Mouse (Mus musculus) embryonic facial prominence, embryonic 14.5 days (tissue): Measurements from ENCODE around the gene 9130019O22Rik. TPM values are rescaled to one million over a fixed set of nuclear protein-coding genes. Genes with fewer than 3 reads are reported as not detected.
A peak's percentile ranks its signal among the peaks of the same experiment; 100 is the strongest.
"Not testable (repeated sequence)": the region's sequence is repeated elsewhere in the genome, so short reads cannot be mapped to it uniquely, and the experiment has no call there.

ENCODE experiments used
- ATAC-seq: fragments of 200-750 bp; cut with Nextera tagmentation; 2 replicates; pipeline ENCODE4 v1.8.0; 2017; ENCODE audit warnings: low read depth, moderate number of reproducible peaks, moderate TSS enrichment
- DNase-seq: peaks from one replicate; pipeline ENCODE4 v3.0.0-alpha.2; 2015; ENCODE audit warnings: low spot score
- H3K27ac ChIP-seq: fragments of 300-500 bp; sonication (generic); replicated peaks from 2 replicates; pipeline ENCODE4 v1.5.1; 2014; ENCODE audit warnings: low read depth, mild to moderate bottlenecking, low read length, moderate library complexity
- H3K27me3 ChIP-seq: fragments of 300-500 bp; sonication (generic); replicated peaks from 2 replicates; pipeline ENCODE4 v1.6.1; 2014; ENCODE audit warnings: low read length; ENCODE audit not compliant: control insufficient read depth, insufficient read depth
- H3K36me3 ChIP-seq: fragments of 300-500 bp; sonication (generic); 2 replicates; pipeline ENCODE4 v1.6.1; 2014; ENCODE audit warnings: low read length, mixed read lengths; ENCODE audit not compliant: control insufficient read depth, insufficient read depth
- H3K4me1 ChIP-seq: fragments of 300-500 bp; sonication (generic); 2 replicates; pipeline ENCODE4 v1.6.1; 2014; ENCODE audit warnings: antibody characterized with exemption, low read length; ENCODE audit not compliant: control insufficient read depth, insufficient read depth
- H3K4me2 ChIP-seq: fragments of 300-500 bp; sonication (generic); 2 replicates; pipeline ENCODE4 v1.6.1; 2014; ENCODE audit warnings: low read depth, mild to moderate bottlenecking, low read length, moderate library complexity, mixed read lengths
- H3K4me3 ChIP-seq: fragments of 300-500 bp; sonication (generic); 2 replicates; pipeline ENCODE4 v1.5.1; 2014; ENCODE audit warnings: low read depth, mild to moderate bottlenecking, low read length
- H3K9ac ChIP-seq: fragments of 300-500 bp; sonication (generic); 2 replicates; pipeline ENCODE4 v1.6.1; 2014; ENCODE audit warnings: low read depth, mild to moderate bottlenecking, low read length, moderate library complexity, mixed read lengths
- H3K9me3 ChIP-seq: fragments of 300-500 bp; sonication (generic); 2 replicates; pipeline ENCODE4 v1.6.1; 2016; ENCODE audit warnings: low read length; ENCODE audit not compliant: control insufficient read depth
- WGBS: fragments of 180-500 bp; shearing (Covaris S2); extraction: QIAGEN DNeasy Blood & Tissue Kit; methylation state at CpG from one replicate; pipeline ENCODE4 v1.1.7; 2014; 5-methylcytosine and 5-hydroxymethylcytosine counted together
- polyA plus RNA-seq: library from polyadenylated mRNA; unstranded; fragments of >200 nt; fragmentation: Nextera tagmentation; extraction: Ambion mirVana; gene quantifications from 2 replicates; pipeline ENCODE4 v1.2.1, GENCODE M21; 2014

Gene 9130019O22Rik
- polyA plus RNA-seq, 1 experiment from 2014 or later = 5.9 TPM

DNA sequence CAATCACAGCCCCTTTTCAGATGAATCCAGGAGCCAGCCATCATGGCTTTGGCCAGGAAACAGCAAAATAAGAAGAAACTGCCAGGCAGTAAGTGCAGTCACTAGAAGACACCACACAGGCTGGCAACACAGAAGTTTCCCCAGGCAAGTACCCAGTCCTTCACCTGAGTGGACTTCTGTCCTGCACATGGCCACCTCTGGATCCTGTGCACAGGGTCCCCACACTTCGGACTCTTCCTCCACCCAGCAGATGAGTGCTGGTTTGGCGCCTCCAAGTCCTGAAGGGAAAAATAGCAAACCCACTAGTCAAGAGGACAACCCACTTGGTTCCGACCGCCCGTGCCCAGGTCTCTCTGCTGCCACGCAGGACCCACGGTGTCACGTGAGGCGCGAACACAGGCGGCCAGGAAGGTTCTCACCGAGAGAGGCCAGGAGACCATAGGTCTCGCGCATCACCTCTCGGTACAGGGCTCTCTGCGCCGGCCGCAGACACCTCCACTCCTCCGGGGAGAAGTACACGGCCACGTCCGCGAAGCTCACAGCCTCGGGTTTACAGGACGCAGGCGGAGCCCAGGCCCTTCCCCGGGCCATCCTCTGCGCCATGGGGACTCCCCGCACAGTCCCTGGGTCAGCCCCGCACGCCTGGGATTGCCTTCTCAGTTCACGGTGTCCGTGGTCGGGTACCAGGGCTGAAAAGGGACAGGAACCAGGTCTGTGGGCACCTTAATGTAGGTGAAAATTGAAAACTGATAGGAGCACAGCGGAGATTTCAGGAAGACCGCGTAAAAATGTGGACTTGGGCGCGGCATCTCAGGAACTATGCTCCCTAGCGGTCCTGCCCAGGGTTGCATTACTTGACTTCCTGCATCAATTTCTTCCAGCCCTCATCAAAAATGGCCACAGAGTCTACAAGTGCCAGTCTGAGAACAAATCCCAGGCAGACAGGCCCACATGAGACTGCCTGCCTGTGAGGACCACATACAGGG, 19.3 kb upstream of the 9130019O22Rik start, which contains the start of gene Zfp764:
Gene Zfp764, minus strand, starts transcription at position 821 of the 986 bp plus-strand sequence.
- not testable (repeated sequence) for H3K27me3 ChIP-seq, H3K4me1 ChIP-seq, H3K36me3 ChIP-seq, H3K9me3 ChIP-seq
- WGBS = 6% methylated on average over 24 of the region's 40 CpGs
- H3K4me2 ChIP-seq = peak within 1 kb of the TSS; percentile 79
- ATAC-seq (peak; percentile 95), DNase-seq (peak; percentile 93)
- H3K9ac ChIP-seq = peak within 1 kb of the TSS; percentile 71
- peak within 1 kb of the TSS; percentile 76; the same call in 1 of the 2 replicates for H3K27ac ChIP-seq
- H3K4me3 ChIP-seq = peak within 1 kb of the TSS; percentile 58

DNA sequence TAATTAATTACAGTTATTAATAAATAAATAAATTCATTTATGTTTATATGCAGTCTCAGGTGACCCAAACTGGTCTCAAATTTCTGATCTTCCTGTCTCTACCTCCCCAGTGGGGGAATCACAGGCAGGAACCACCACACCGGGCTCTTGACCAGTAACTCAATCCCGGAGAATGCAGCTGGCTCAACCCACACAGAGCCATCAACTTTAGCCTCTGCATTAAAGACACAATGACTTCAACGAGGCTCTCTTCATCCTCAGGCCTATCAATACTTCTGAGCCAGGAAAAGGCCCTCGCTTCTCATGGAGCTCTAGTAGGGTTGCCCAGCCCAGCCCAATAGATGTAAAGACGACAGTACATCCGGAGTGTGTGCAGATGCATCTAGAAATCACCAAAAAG, 17.1 kb upstream of the 9130019O22Rik start:
- not testable (repeated sequence) for H3K9me3 ChIP-seq, H3K9ac ChIP-seq, H3K4me3 ChIP-seq, H3K27ac ChIP-seq, ATAC-seq, H3K4me1 ChIP-seq, H3K36me3 ChIP-seq, H3K27me3 ChIP-seq, DNase-seq, H3K4me2 ChIP-seq
- 90% methylated on average over 5 of the region's 6 CpGs for WGBS

DNA sequence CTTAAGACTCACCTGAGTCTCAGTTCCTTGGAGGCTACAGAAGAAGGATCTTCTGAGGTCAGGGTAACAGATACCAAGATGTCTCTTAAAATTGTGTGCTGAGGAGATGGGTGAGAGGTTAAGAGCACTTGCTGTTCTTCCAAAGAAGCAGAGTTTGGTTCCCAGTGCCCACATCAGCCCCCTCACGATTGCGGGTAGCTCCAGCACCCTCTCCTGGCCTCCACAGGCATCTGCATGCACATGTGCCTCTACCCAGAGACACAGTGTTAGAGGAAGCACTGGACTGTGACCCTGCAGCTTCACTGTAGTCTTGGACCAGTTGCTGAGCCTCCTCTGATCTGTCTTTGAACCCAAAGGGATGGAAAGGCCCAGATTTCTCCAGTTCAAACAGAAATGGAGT, 16.0 kb upstream of the 9130019O22Rik start:
- H3K27me3 ChIP-seq = no peaks in the 10 kb centered on the region
- 0 out of 2 replicates have a peak, but pooled peaks cover 3% of the 10 kb centered on the region for H3K4me1 ChIP-seq
- H3K27ac ChIP-seq = no peak overlapping the region
- peaks cover 5% of the 10 kb centered on the region; the same call in 1 of the 2 replicates for H3K36me3 ChIP-seq
- no peak for DNase-seq
- WGBS = 40% methylated on average over 2 of the region's 2 CpGs
- no peaks in the 10 kb centered on the region for H3K9me3 ChIP-seq
- no peak for ATAC-seq
- H3K4me3 ChIP-seq = no peak overlapping the region
- H3K4me2 ChIP-seq = no peak overlapping the region
- H3K9ac ChIP-seq = no peak overlapping the region

DNA sequence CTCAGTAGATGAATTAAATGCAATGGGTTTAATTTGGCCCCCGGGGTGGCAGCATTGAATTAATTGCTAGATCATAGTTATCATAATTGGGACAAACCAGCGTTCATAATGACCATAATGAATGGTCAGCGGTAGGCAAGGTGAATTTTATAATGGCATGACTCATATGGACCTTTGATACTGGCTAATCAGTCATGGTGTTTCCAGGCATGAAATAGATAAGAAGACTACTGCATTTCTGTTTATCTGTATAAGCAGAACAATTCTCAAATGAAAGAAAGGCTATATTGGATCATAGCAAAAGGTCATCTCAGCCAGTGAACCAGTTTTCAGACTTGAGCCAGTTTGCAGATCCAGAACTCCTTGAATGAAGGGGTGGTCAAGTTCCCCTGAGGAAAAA, 13.4 kb upstream of the 9130019O22Rik start:
- Histone ChIP-seq H3K27me3 (no peaks in the 10 kb centered on the region), H3K4me3 (no peak overlapping the region), H3K9me3 (no peaks in the 10 kb centered on the region), H3K9ac (no peak overlapping the region), H3K4me2 (no peak overlapping the region), H3K4me1 (no peaks in the 10 kb centered on the region), H3K27ac (no peak overlapping the region), H3K36me3 (peaks cover 5% of the 10 kb centered on the region; the same call in 1 of the 2 replicates)
- ATAC-seq = no peak
- WGBS = 66% methylated on average over 3 of the region's 3 CpGs
- DNase-seq = no peak

DNA sequence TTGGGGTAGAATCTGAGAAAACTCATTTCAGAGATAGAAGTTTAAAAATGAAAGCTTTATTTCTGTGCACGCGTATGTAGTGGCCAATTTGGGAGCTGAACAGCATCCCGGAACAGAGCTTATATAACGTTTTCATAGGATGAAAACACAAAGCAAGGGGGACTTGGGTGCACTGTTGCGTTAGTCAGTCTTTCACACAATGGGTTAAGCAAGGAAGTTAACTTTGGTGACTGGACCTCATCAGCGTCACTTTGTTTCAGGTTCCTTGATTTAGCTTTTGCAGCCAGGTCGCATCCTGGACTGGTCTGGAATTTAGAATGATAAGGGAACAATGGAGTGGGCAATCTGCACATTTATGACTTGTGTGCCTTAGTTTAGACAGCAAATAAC, 7.0 kb upstream of the 9130019O22Rik start:
- DNase-seq (no peak), ATAC-seq (no peak)
- Histone ChIP-seq H3K27me3 (no peaks in the 10 kb centered on the region), H3K4me2 (peak overlapping the region; percentile 75), H3K4me3 (peak overlapping the region; percentile 71), H3K36me3 (peaks cover 10% of the 10 kb centered on the region), H3K9ac (peak overlapping the region; percentile 62), H3K9me3 (no peaks in the 10 kb centered on the region), H3K27ac (peak overlapping the region; percentile 72), H3K4me1 (peaks cover 10% of the 10 kb centered on the region)
- 20% methylated on average over 7 of the region's 7 CpGs for WGBS

DNA sequence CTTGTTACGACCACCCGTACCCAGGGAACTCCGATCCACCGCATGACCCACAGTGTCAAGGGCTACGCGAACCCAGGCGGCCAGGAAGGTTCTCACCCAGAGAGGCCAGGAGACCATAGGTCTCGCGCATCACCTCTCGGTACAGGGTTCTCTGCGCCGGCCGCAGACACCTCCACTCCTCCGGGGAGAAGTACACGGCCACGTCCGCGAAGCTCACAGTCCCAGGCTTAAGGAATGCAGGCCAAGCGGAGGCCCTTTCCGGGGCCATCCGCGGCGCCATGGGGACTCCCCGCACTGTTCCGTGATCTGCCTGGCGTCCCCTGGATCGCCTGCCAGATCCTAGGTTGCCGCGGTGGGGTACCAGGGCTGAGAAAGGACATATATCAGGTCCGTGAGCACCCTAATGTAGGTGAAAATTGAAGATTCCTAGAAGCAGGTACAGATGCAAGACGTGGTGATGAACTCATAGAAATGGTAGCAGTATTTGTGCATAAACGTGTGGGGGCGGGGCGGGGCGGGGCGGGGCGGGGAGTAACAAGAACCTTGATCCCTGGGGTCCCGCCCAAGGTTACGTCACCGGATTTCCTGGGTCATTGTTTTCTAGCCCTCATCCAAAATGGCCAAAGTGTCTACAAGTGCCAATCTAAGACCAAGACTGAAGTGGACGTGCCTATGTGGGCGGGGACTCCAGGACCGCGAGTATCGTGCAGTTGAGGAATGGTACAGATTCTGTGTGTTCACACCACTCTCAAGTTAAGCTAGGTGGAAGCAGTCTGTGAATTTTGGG, 6.4 kb upstream of the 9130019O22Rik start, which contains the start of gene E430018J23Rik:
Gene E430018J23Rik, minus strand, starts transcription at position 473 of the 787 bp plus-strand sequence.
- Histone ChIP-seq H3K9me3 (no peaks in the 10 kb centered on the region), H3K27me3 (no peaks in the 10 kb centered on the region), H3K36me3 (peaks cover 10% of the 10 kb centered on the region), H3K4me3 (peak within 1 kb of the TSS; percentile 71), H3K27ac (peak within 1 kb of the TSS; percentile 90), H3K9ac (peak within 1 kb of the TSS; percentile 84), H3K4me1 (peaks cover 10% of the 10 kb centered on the region), H3K4me2 (peak within 1 kb of the TSS; percentile 75)
- peak; percentile 94 for ATAC-seq
- WGBS = under 1% methylated on average over 35 of the region's 45 CpGs
- peak; percentile 99 for DNase-seq

DNA sequence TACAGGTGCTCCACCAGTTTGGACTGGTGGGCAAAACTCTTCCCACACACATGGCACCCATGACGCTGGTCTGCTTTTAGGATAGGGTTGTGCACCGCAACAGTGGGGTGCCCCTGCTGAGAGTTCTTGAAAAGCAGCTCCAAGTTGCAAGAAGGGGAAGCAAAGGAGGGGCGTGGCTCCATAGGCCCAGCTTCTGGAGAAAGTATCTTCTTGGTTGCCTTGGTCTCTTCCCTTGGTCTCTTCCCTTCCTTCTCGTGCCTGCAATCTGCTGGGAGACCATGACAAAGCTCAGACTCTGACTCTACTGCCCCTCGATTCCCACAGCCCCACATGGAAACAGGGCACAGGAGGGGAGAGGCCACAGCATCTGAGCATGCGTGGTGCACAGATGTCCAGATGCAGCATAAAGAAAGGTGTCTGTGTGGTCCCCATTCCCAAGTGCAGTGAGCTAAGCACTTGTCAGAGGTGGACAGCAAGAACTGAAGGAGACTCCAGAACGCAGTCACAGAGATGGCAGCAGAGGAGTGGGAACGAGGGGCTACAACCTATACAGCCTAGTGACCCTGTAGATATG, 5.4 kb upstream of the 9130019O22Rik start:
- Histone ChIP-seq H3K9me3 (no peaks in the 10 kb centered on the region), H3K27me3 (no peaks in the 10 kb centered on the region), H3K4me3 (peak overlapping the region; percentile 71), H3K4me2 (peak overlapping the region; percentile 75), H3K4me1 (peaks cover 10% of the 10 kb centered on the region), H3K36me3 (peaks cover 10% of the 10 kb centered on the region), H3K9ac (peak overlapping the region; percentile 84), H3K27ac (no peak overlapping the region)
- DNase-seq (no peak), ATAC-seq (no peak)
- 88% methylated on average over 8 of the region's 8 CpGs for WGBS

DNA sequence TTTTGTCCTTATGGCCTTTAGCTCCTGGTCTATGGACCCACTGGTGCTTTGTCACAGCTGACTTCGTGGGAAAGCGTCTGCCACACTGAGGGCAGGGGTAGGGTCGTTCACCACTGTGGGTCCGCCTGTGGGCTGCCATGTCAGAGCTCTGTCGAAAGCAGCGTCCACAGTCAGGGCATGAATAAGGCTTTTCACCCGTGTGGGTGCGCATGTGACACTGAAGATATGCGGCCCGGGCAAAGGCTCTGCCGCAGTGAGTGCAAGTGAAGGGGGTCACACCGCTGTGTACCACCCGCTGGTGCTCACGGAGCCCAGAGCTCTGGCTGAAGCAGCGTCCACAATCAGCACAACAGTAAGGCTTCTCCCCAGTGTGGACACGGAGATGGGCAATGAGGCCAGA, 4.6 kb upstream of the 9130019O22Rik start:
- peaks cover 10% of the 10 kb centered on the region for H3K4me1 ChIP-seq
- peaks cover 10% of the 10 kb centered on the region for H3K36me3 ChIP-seq
- WGBS = 96% methylated on average over 16 of the region's 16 CpGs
- no peak overlapping the region for H3K9ac ChIP-seq
- no peaks in the 10 kb centered on the region for H3K27me3 ChIP-seq
- H3K9me3 ChIP-seq = no peaks in the 10 kb centered on the region
- H3K4me3 ChIP-seq = no peak overlapping the region
- ATAC-seq (no peak), DNase-seq (no peak)
- H3K27ac ChIP-seq = no peak overlapping the region
- no peak overlapping the region for H3K4me2 ChIP-seq
